Mouse (Mus musculus): ENCODE measurements at regions not wholly inside any gene's neighbourhood (a gene's known extent, or its start where the extent isn't known, plus 50 kb on each side); places are given as distances from the start of the nearest gene placed in this dataset.
A peak's percentile ranks its signal among the peaks of the same experiment; 100 is the strongest.
"Not testable (repeated sequence)": the region's sequence is repeated elsewhere in the genome, so short reads cannot be mapped to it uniquely, and the experiment has no call there.

GRCm38 (mm10) chr14:54148626-54149025 is 105.3 kb downstream of the Dad1 start:
- DNase-seq (ENCODE audit: low spot score in 2 of 2): no peak

GRCm38 (mm10) chr14:54148121-54148520 is 105.8 kb downstream of the Dad1 start:
- no peak for DNase-seq (ENCODE audit: low spot score in 2 of 2)

- DNase-seq (ENCODE audit: low spot score in 2 of 2): no peak
Measured at GRCm38 (mm10) chr14:54147546-54147945, 106.4 kb downstream of the Dad1 start.

GRCm38 (mm10) chr14:54145743-54146741 is 107.9 kb downstream of the Dad1 start:
- DNase-seq (ENCODE audit: low spot score in 2 of 2): no peak

- DNase-seq (ENCODE audit: low spot score in 2 of 2): no peak
Measured at GRCm38 (mm10) chr14:54143828-54144227, 110.1 kb downstream of the Dad1 start.

GRCm38 (mm10) chr14:54138288-54138687 is 115.6 kb downstream of the Dad1 start:
- DNase-seq (ENCODE audit: low spot score in 2 of 2): no peak

- DNase-seq (ENCODE audit: low spot score in 2 of 2): no peak
Measured at GRCm38 (mm10) chr14:54136538-54136937, 117.4 kb downstream of the Dad1 start.

GRCm38 (mm10) chr14:54128334-54128733 is 125.6 kb downstream of the Dad1 start:
- no peak for DNase-seq (ENCODE audit: low spot score in 2 of 2)

GRCm38 (mm10) chr14:54125510-54125909 is 128.4 kb downstream of the Dad1 start:
- DNase-seq (ENCODE audit: low spot score in 2 of 2): no peak

GRCm38 (mm10) chr14:54121973-54122372 is 131.9 kb downstream of the Dad1 start:
- no peak for DNase-seq (ENCODE audit: low spot score in 2 of 2)

GRCm38 (mm10) chr14:54121340-54121739 is 132.6 kb downstream of the Dad1 start:
- no peak for DNase-seq (ENCODE audit: low spot score in 2 of 2)

GRCm38 (mm10) chr14:54120194-54120593 is 133.7 kb downstream of the Dad1 start:
- DNase-seq (ENCODE audit: low spot score in 2 of 2): no peak

- DNase-seq (ENCODE audit: low spot score in 2 of 2): not testable (repeated sequence)
Measured at GRCm38 (mm10) chr14:54117607-54118006, 136.3 kb downstream of the Dad1 start.

- DNase-seq (ENCODE audit: low spot score in 2 of 2): no peak
Measured at GRCm38 (mm10) chr14:54113216-54113615, 140.7 kb downstream of the Dad1 start.

- DNase-seq (ENCODE audit: low spot score in 2 of 2): no peak
Measured at GRCm38 (mm10) chr14:54110971-54111370, 142.9 kb downstream of the Dad1 start.

GRCm38 (mm10) chr14:54109129-54109528 is 144.8 kb downstream of the Dad1 start:
- DNase-seq (ENCODE audit: low spot score in 2 of 2): no peak

- peak; percentile 20 to 39 for DNase-seq (ENCODE audit: low spot score in 2 of 2)
Measured at GRCm38 (mm10) chr14:54108311-54109074, 145.4 kb downstream of the Dad1 start.

- no peak for DNase-seq (ENCODE audit: low spot score in 2 of 2)
Measured at GRCm38 (mm10) chr14:54107204-54107796, 146.6 kb downstream of the Dad1 start.

- no peak for DNase-seq (ENCODE audit: low spot score in 2 of 2)
Measured at GRCm38 (mm10) chr14:54104243-54104642, 149.7 kb downstream of the Dad1 start.

- DNase-seq (ENCODE audit: low spot score in 2 of 2): no peak
Measured at GRCm38 (mm10) chr14:54103541-54103940, 150.4 kb downstream of the Dad1 start.

GRCm38 (mm10) chr14:54103115-54103514 is 150.8 kb downstream of the Dad1 start:
- no peak for DNase-seq (ENCODE audit: low spot score in 2 of 2)

- DNase-seq (ENCODE audit: low spot score in 2 of 2): no peak
Measured at GRCm38 (mm10) chr14:54101775-54102174, 152.1 kb downstream of the Dad1 start.

Data from frontal cortex, postnatal 36 days (tissue).